Mouse (Mus musculus) kidney, postnatal 0 days (tissue): ENCODE measurements around the gene Phactr2. TPM values are rescaled to one million over a fixed set of nuclear protein-coding genes. Genes with fewer than 3 reads are reported as not detected.

Source experiments
- ATAC-seq: fragments of 200-750 bp; cut with Nextera tagmentation; replicated peaks from 2 replicates; pipeline ENCODE4 v1.8.0; 2017; ENCODE audit warnings: low read depth, moderate number of reproducible peaks, moderate TSS enrichment, moderate library complexity; ENCODE audit not compliant: low FRiP score
- DNase-seq: peaks from one replicate; pipeline ENCODE4 v3.0.0-alpha.2; 2016; ENCODE audit warnings: low spot score
- H3K27ac ChIP-seq: fragments of 300-500 bp; sonication (generic); 2 replicates; pipeline ENCODE4 v1.5.1; 2014; ENCODE audit warnings: mild to moderate bottlenecking
- H3K27me3 ChIP-seq: fragments of 300-500 bp; sonication (generic); 2 replicates; pipeline ENCODE4 v1.6.1; 2014; ENCODE audit warnings: low read length, mixed read lengths; ENCODE audit not compliant: insufficient read depth
- H3K36me3 ChIP-seq: fragments of 300-500 bp; sonication (generic); 2 replicates; pipeline ENCODE4 v1.6.1; 2014; ENCODE audit warnings: low read length, mixed read lengths; ENCODE audit not compliant: insufficient read depth
- H3K4me1 ChIP-seq: fragments of 300-500 bp; sonication (generic); replicated peaks from 2 replicates; pipeline ENCODE4 v1.6.1; 2014; ENCODE audit warnings: antibody characterized with exemption, low read length, mixed read lengths; ENCODE audit not compliant: insufficient read depth
- H3K4me2 ChIP-seq: fragments of 300-500 bp; sonication (generic); 2 replicates; pipeline ENCODE4 v1.6.1; 2014; ENCODE audit warnings: mild to moderate bottlenecking, low read length, moderate library complexity, mixed read lengths
- H3K4me3 ChIP-seq: fragments of 300-500 bp; sonication (generic); replicated peaks from 2 replicates; pipeline ENCODE4 v1.5.1; 2014; ENCODE audit warnings: low read depth, low read length
- H3K9ac ChIP-seq: fragments of 300-500 bp; sonication (generic); 2 replicates; pipeline ENCODE4 v1.6.1; 2014; ENCODE audit warnings: low read depth, low read length
- H3K9me3 ChIP-seq: fragments of 300-500 bp; sonication (generic); replicated peaks from 2 replicates; pipeline ENCODE4 v1.6.1; 2016; ENCODE audit warnings: low read length, inconsistent platforms, mixed read lengths
- CTCF ChIP-seq: IDR thresholded peaks from 2 replicates; pipeline ENCODE4 v1.5.1; 2016; ENCODE audit warnings: antibody characterized with exemption, low read depth, mild to moderate bottlenecking, moderate library complexity
- WGBS: fragments of 180-500 bp; shearing (Covaris S2); extraction: QIAGEN DNeasy Blood & Tissue Kit; methylation state at CpG from one replicate; pipeline ENCODE4 v1.1.7; 2014; 5-methylcytosine and 5-hydroxymethylcytosine counted together
- polyA plus RNA-seq: library from polyadenylated mRNA; unstranded; fragments of >200 nt; fragmentation: Nextera tagmentation; extraction: Ambion mirVana; gene quantifications from 2 replicates; pipeline ENCODE4 v1.2.1, GENCODE M21; 2015

Gene Phactr2
- polyA plus RNA-seq, 1 experiment from 2014 or later, result 26.4 TPM

DNA sequence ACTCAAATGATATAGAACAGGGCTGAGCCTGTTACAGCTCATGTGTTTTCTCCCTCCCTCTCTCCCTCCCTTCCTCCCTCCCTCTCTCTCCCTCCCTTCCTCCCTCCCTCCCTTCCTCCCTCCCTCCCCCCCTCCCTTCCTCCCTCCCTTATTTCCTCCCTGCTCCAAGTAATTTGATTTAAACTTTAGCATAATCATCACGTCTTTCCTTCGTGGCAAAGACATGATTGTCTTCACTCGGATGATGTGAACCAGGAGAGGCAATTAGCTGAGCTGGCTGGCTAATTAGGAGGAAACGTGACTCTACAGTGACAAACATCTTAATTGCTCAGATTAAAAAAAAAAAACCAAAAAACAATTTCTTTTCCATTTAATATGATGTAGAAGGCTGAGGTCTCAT is 55.0 kb downstream of the Phactr2 start:
- WGBS, result 23% methylated on average over 4 of the region's 4 CpGs
- no peak overlapping the region for H3K9ac ChIP-seq
- ATAC-seq (no peak), DNase-seq (no peak)
- H3K9me3 ChIP-seq, result no peaks in the 10 kb centered on the region
- H3K27me3 ChIP-seq, result no peaks in the 10 kb centered on the region
- no peaks in the 10 kb centered on the region for H3K4me1 ChIP-seq
- H3K27ac ChIP-seq, result no peak overlapping the region
- H3K36me3 ChIP-seq, result no peaks in the 10 kb centered on the region
- no peak for TF ChIP-seq CTCF
- no peak overlapping the region for H3K4me3 ChIP-seq
- no peak overlapping the region for H3K4me2 ChIP-seq

DNA sequence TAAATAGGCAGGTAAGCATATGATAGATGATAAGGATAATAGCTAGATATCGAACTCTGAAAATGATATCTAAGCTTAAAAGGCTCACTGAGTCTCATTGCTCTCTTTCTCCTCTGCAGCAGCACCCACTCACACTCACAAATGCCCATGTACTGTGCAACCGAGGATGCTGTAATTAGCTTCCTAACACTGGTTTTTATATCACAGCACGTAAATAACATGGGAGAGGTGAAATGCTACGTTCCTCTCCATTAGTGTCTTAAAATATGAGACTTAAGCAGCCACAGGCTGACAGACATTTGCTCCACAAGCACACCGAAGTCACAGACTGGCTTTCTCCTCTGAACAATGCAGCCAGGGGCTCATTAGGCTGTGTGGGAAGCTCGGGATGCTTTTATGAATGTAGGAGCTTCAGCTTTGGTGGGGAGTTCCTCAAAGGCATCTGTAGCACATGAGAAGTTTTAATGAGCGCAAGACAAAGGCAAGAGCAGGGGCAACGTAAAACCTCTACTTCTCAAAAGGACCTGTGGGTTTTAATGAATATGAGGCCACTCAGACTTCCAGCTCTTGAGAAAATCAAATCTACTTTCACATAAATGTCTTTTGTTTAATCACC is 58.6 kb downstream of the Phactr2 start:
- no peak for TF ChIP-seq CTCF
- ATAC-seq (no peak), DNase-seq (peak; percentile 44)
- Histone ChIP-seq H3K27ac (no peak overlapping the region), H3K4me2 (no peak overlapping the region), H3K9ac (no peak overlapping the region), H3K9me3 (no peaks in the 10 kb centered on the region), H3K4me3 (no peak overlapping the region), H3K36me3 (no peaks in the 10 kb centered on the region), H3K4me1 (no peaks in the 10 kb centered on the region), H3K27me3 (no peaks in the 10 kb centered on the region)
- WGBS, result 33% methylated on average over 8 of the region's 8 CpGs

DNA sequence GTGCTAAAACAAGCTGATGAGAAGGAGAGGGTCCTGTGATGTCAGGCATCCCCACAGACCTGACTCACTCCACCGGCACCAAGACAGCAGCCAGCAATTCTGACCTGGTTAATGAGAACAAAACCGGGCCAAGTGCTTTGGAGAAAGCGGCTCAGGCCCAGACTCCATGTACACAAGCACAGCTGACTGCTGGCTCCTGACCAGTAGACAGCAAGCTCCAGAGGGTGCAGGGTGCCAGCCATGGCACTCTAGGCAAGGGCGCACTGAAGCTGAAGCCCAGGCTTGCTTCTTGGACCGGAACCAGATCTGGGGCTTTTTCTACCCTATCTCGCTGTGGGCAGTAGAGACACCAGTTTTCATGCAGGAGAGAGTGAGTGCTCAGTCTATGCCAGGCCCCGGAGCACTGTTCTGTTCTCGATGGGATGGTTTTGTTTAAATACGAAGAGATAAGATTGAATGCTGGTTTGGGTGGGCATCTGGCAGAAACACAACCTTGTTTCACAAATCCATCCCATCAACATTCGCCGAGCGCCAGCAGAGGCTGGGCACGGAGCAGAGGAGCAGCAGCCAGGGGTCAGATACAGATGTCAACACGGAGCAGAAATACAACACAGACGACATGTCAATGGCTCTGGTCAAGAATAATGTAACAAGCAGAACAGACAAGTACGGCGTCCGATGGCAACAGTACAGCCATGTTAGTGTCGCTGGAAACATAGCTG is 61.8 kb downstream of the Phactr2 start:
- Histone ChIP-seq H3K4me2 (no peak overlapping the region), H3K27ac (no peak overlapping the region), H3K4me3 (no peak overlapping the region), H3K4me1 (no peaks in the 10 kb centered on the region), H3K27me3 (no peaks in the 10 kb centered on the region), H3K36me3 (no peaks in the 10 kb centered on the region), H3K9ac (no peak overlapping the region), H3K9me3 (no peaks in the 10 kb centered on the region)
- DNase-seq (no peak), ATAC-seq (no peak)
- 88% methylated on average over 19 of the region's 19 CpGs for WGBS
- TF ChIP-seq CTCF, result no peak

DNA sequence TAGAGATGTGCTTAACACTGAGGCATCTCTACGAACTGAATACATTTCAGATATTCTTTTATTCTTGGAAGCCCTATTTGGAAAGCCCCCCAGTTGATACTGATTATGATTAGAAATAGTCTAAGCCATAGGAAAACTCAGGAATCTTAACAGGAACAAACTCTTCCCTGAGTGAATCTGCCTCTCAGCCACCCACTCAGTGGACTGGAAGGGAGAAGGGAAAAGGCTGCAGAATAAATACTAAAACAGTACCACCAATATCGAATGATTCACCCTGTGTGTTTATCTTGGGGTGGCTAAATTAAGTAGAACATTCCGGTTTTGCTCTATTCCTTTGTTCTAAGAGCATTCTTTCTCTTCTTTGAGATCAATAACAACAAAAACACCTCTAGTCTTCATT is 63.2 kb downstream of the Phactr2 start:
- no peak overlapping the region for H3K27ac ChIP-seq
- H3K9me3 ChIP-seq, result no peaks in the 10 kb centered on the region

DNA sequence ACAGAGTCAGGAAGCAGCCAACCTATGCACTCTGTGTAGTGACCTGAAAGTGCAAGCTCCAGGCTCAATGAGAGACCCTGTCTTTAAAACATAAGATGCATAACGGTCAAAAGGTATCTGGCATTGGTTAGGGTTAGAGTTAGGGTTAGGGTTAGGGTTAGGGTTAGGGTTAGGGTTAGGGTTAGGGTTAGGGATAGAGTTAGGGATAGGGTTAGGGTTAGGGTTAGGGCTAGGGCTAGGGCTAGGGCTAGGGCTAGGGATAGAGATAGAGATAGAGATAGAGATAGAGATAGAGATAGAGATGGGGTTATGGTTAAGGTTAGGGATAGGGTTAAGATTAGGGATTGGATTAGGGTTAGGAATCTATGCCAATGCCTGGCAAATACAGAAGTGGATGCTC is 72.2 kb downstream of the Phactr2 start:
- no peak overlapping the region for H3K27ac ChIP-seq
- H3K27me3 ChIP-seq, result no peaks in the 10 kb centered on the region
- no peak overlapping the region for H3K9ac ChIP-seq
- no peak overlapping the region for H3K4me2 ChIP-seq
- TF ChIP-seq CTCF, result no peak
- WGBS, result 82% methylated on average over 1 of the region's 1 CpGs
- DNase-seq, result no peak
- no peaks in the 10 kb centered on the region for H3K9me3 ChIP-seq
- H3K4me3 ChIP-seq, result no peak overlapping the region
- no peaks in the 10 kb centered on the region for H3K4me1 ChIP-seq
- no peak for ATAC-seq
- H3K36me3 ChIP-seq, result no peaks in the 10 kb centered on the region

More for the DNA sequence above, 63.2 kb downstream of the Phactr2 start:
- no peaks in the 10 kb centered on the region for H3K4me1 ChIP-seq
- DNase-seq, result no peak
- no peak overlapping the region for H3K4me2 ChIP-seq
- H3K9ac ChIP-seq, result no peak overlapping the region
- ATAC-seq, result no peak
- H3K36me3 ChIP-seq, result no peaks in the 10 kb centered on the region
- no peak for TF ChIP-seq CTCF
- H3K4me3 ChIP-seq, result no peak overlapping the region
- WGBS, result 87% methylated on average over 3 of the region's 3 CpGs
- H3K27me3 ChIP-seq, result no peaks in the 10 kb centered on the region

DNA sequence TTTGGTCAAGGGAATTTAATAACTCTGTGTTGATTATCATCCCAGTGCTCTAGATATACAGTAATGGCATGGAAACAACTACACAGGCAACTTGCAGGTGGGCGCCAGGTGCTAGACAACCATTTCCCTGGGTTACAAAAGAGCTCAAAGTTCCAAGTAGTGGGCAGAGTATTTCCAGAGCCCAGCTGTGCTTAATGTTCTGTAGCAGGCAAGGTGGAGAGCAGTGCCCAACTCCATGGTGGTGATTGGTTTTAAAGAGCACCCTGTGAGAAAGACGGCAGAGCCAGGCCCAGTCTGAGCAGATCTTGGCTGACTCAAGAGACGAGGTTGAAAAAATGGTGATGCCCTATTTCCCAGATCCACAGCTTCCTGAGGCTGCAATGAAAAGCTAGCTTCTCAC is 78.5 kb downstream of the Phactr2 start:
- TF ChIP-seq CTCF, result no peak
- WGBS, result 62% methylated on average over 3 of the region's 3 CpGs
- H3K9ac ChIP-seq, result no peak overlapping the region
- H3K27me3 ChIP-seq, result no peaks in the 10 kb centered on the region
- no peaks in the 10 kb centered on the region for H3K4me1 ChIP-seq
- no peak for DNase-seq
- H3K4me3 ChIP-seq, result no peak overlapping the region
- H3K9me3 ChIP-seq, result no peaks in the 10 kb centered on the region
- no peak overlapping the region for H3K4me2 ChIP-seq
- H3K27ac ChIP-seq, result no peak overlapping the region
- no peak for ATAC-seq
- H3K36me3 ChIP-seq, result no peaks in the 10 kb centered on the region
